Mouse (Mus musculus): ENCODE data around the gene Syce1l. TPM values are rescaled to one million over a fixed set of nuclear protein-coding genes. Genes with fewer than 3 reads are reported as not detected.

Syce1l gene
- polyA plus RNA-seq, 2 experiments: not detected

GRCm38 (mm10) chr8:113679361-113679760 is 36.3 kb downstream of the Syce1l start:
- Histone ChIP-seq H3K4me2 (ENCODE audit: low read depth) (no peak overlapping the region), H3K9ac (replicated peaks) (no peak overlapping the region), H3K4me1 (replicated peaks; ENCODE audit: control insufficient read depth in 2 of 2, insufficient read depth in 2 of 2, low read length in 1 of 2) (no peaks in the 10 kb centered on the region), H3K4me3 (ENCODE audit: insufficient read depth in 1 of 2, low read depth in 2 of 2, low read length in 2 of 2) (no peak overlapping the region), H3K27me3 (ENCODE audit: control insufficient read depth, insufficient read depth, low read length) (no peaks in the 10 kb centered on the region), H3K9me3 (ENCODE audit: control insufficient read depth, low read length) (no peaks in the 10 kb centered on the region), H3K36me3 (replicated peaks; ENCODE audit: control insufficient read depth, insufficient read depth, low read depth) (no peaks in the 10 kb centered on the region), H3K27ac (no peak overlapping the region)
- WGBS (ENCODE audit: insufficient replicate concordance): 17% methylated on average over 3 of the region's 3 CpGs
- TF ChIP-seq CTCF (IDR thresholded peaks at IDR 0.05; ENCODE audit: low read depth): no peak
- no peak for TF ChIP-seq EP300 (IDR thresholded peaks at IDR 0.05; ENCODE audit: low read depth)
- DNase-seq (ENCODE audit: low read depth in 3 of 3, low spot score in 3 of 3) (no peak), ATAC-seq (ENCODE audit: insufficient read depth) (no peak)

GRCm38 (mm10) chr8:113687889-113688542 is 45.0 kb downstream of the Syce1l start:
- Histone ChIP-seq H3K27me3 (ENCODE audit: control insufficient read depth, insufficient read depth, low read length) (no peaks in the 10 kb centered on the region), H3K9ac (replicated peaks) (no peak overlapping the region), H3K4me2 (ENCODE audit: low read depth) (no peak overlapping the region), H3K9me3 (ENCODE audit: control insufficient read depth, low read length) (no peaks in the 10 kb centered on the region), H3K36me3 (replicated peaks; ENCODE audit: control insufficient read depth, insufficient read depth, low read depth) (no peaks in the 10 kb centered on the region), H3K4me1 (replicated peaks; ENCODE audit: control insufficient read depth in 2 of 2, insufficient read depth in 2 of 2, low read length in 1 of 2) (no peaks in the 10 kb centered on the region), H3K4me3 (ENCODE audit: insufficient read depth in 1 of 2, low read depth in 2 of 2, low read length in 2 of 2) (no peak overlapping the region), H3K27ac (no peak overlapping the region)
- DNase-seq (ENCODE audit: low read depth in 3 of 3, low spot score in 3 of 3): no peak
- TF ChIP-seq CTCF (IDR thresholded peaks at IDR 0.05; ENCODE audit: low read depth) (no peak), EP300 (IDR thresholded peaks at IDR 0.05; ENCODE audit: low read depth) (no peak)
- no peak for ATAC-seq (ENCODE audit: insufficient read depth)
- 65% methylated on average over 17 of the region's 17 CpGs for WGBS (ENCODE audit: insufficient replicate concordance)

GRCm38 (mm10) chr8:113688543-113688915 is 45.5 kb downstream of the Syce1l start:
- no peak overlapping the region for H3K4me3 ChIP-seq (ENCODE audit: insufficient read depth in 1 of 2, low read depth in 2 of 2, low read length in 2 of 2)
- H3K9me3 ChIP-seq (ENCODE audit: control insufficient read depth, low read length): no peaks in the 10 kb centered on the region
- no peak for ATAC-seq (ENCODE audit: insufficient read depth)
- H3K9ac ChIP-seq (replicated peaks): no peak overlapping the region
- no peak overlapping the region for H3K4me2 ChIP-seq (ENCODE audit: low read depth)
- H3K27ac ChIP-seq: no peak overlapping the region
- 46% methylated on average over 8 of the region's 8 CpGs for WGBS (ENCODE audit: insufficient replicate concordance)
- H3K4me1 ChIP-seq (replicated peaks; ENCODE audit: control insufficient read depth in 2 of 2, insufficient read depth in 2 of 2, low read length in 1 of 2): no peaks in the 10 kb centered on the region
- TF ChIP-seq CTCF (IDR thresholded peaks at IDR 0.05; ENCODE audit: low read depth) (no peak), EP300 (IDR thresholded peaks at IDR 0.05; ENCODE audit: low read depth) (no peak)
- no peaks in the 10 kb centered on the region for H3K36me3 ChIP-seq (replicated peaks; ENCODE audit: control insufficient read depth, insufficient read depth, low read depth)
- DNase-seq (ENCODE audit: low read depth in 3 of 3, low spot score in 3 of 3): no peak
- H3K27me3 ChIP-seq (ENCODE audit: control insufficient read depth, insufficient read depth, low read length): no peaks in the 10 kb centered on the region

- Histone ChIP-seq H3K27me3 (ENCODE audit: control insufficient read depth, insufficient read depth, low read length) (no peaks in the 10 kb centered on the region), H3K36me3 (replicated peaks; ENCODE audit: control insufficient read depth, insufficient read depth, low read depth) (no peaks in the 10 kb centered on the region), H3K4me3 (ENCODE audit: insufficient read depth in 1 of 2, low read depth in 2 of 2, low read length in 2 of 2) (no peak overlapping the region), H3K9ac (replicated peaks) (no peak overlapping the region), H3K9me3 (ENCODE audit: control insufficient read depth, low read length) (no peaks in the 10 kb centered on the region), H3K27ac (no peak overlapping the region), H3K4me2 (ENCODE audit: low read depth) (no peak overlapping the region), H3K4me1 (replicated peaks; ENCODE audit: control insufficient read depth in 2 of 2, insufficient read depth in 2 of 2, low read length in 1 of 2) (no peaks in the 10 kb centered on the region)
- no peak for ATAC-seq (ENCODE audit: insufficient read depth)
- 69% methylated on average over 14 of the region's 14 CpGs for WGBS (ENCODE audit: insufficient replicate concordance)
- DNase-seq (ENCODE audit: low read depth in 3 of 3, low spot score in 3 of 3): no peak
- TF ChIP-seq CTCF (IDR thresholded peaks at IDR 0.05; ENCODE audit: low read depth): no peak
Measured at GRCm38 (mm10) chr8:113691622-113692343, 48.8 kb downstream of the Syce1l start.

- WGBS (ENCODE audit: insufficient replicate concordance): 54% methylated on average over 7 of the region's 7 CpGs
- H3K4me3 ChIP-seq (ENCODE audit: insufficient read depth in 1 of 2, low read depth in 2 of 2, low read length in 2 of 2): no peak overlapping the region
- no peaks in the 10 kb centered on the region for H3K9me3 ChIP-seq (ENCODE audit: control insufficient read depth, low read length)
Measured at GRCm38 (mm10) chr8:113704968-113705367, 62.0 kb downstream of the Syce1l start.

More at GRCm38 (mm10) chr8:113704968-113705367, 62.0 kb downstream of the Syce1l start:
- Histone ChIP-seq H3K4me1 (replicated peaks; ENCODE audit: control insufficient read depth in 2 of 2, insufficient read depth in 2 of 2, low read length in 1 of 2) (no peaks in the 10 kb centered on the region), H3K36me3 (replicated peaks; ENCODE audit: control insufficient read depth, insufficient read depth, low read depth) (no peaks in the 10 kb centered on the region), H3K9ac (replicated peaks) (no peak overlapping the region), H3K27ac (no peak overlapping the region), H3K4me2 (ENCODE audit: low read depth) (no peak overlapping the region), H3K27me3 (ENCODE audit: control insufficient read depth, insufficient read depth, low read length) (no peaks in the 10 kb centered on the region)
- TF ChIP-seq EP300 (IDR thresholded peaks at IDR 0.05; ENCODE audit: low read depth): no peak
- no peak for TF ChIP-seq CTCF (IDR thresholded peaks at IDR 0.05; ENCODE audit: low read depth)
- DNase-seq (ENCODE audit: low read depth in 3 of 3, low spot score in 3 of 3) (no peak), ATAC-seq (ENCODE audit: insufficient read depth) (no peak)

Other genes starting within 250 kb of the Syce1l start
- 1.3 and 1.5 TPM in 2 replicates for gene Mon1b, start 7.6 kb upstream of the Syce1l start, polyA plus RNA-seq (2012; rRNA removed)
- 2.1 and 2.3 TPM in 2 replicates for gene Mon1b, start 7.6 kb upstream of the Syce1l start, polyA plus RNA-seq (2014; fragmentation: Nextera tagmentation; extraction: Ambion mirVana)
- gene Adamts18, start 205.5 kb downstream of the Syce1l start, polyA plus RNA-seq (2012; rRNA removed): 0.04 and 0.15 TPM in 2 replicates
- gene Adamts18, start 205.5 kb downstream of the Syce1l start, polyA plus RNA-seq (2014; fragmentation: Nextera tagmentation; extraction: Ambion mirVana): 0.06 TPM in 1 of 2 replicates, not detected in the other

All from liver, embryonic 14.5 days (tissue).